Mouse (Mus musculus) kidney, adult 8-10 months (tissue): Measurements from ENCODE around the gene Gm29735.
"Not testable (repeated sequence)": the region's sequence is repeated elsewhere in the genome, so short reads cannot be mapped to it uniquely, and the experiment has no call there.

ENCODE experiments used
- DNase-seq, 2 experiments: peaks; one replicate each; pipeline ENCODE4 v3.0.0; 2022

Gm29735 gene

DNA sequence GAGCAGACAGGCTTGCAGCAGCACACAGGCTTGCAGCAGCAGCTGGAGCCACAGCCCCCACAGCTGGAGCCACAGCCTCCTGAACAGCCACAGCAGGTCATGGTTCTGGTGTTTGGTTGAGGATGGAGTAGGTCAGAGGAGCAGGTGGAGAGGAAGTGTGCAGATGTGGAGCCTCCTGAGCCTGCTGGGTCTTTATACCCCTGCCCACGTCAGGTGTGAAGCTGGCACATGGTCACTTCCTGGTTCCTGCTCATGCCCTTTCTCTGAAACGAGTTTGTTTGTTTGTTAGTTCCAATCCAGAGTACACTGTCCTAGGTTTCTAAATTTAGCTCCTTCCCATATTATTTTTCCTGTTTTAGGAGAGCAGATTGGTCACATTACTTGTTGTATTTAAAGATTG lies at the start of gene Gm29735:
Gene Gm29735 (minus strand): TSS at position 101 of the 400 bp plus-strand sequence.
- not testable (repeated sequence) for DNase-seq

DNA sequence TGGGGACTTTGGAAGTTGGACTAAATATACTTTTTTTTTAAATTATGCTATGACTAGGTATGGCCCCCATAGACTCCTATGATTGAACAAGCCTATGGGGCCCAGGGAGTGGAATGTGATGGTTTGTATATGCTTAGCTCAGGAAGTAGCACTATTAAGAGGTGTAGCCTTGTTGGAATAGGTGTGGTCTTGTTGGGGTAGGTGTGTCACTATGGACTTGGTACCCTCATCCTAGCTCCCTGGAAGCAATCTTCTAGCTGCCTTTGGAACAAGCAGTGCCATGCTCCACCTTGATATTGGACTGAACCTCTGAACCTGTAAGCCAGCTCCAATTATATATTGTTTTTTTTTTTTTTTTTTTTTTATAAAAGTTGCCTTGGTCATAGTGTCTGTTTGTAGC lies 48.6 kb upstream of the Gm29735 start:
- no peak for DNase-seq

DNA sequence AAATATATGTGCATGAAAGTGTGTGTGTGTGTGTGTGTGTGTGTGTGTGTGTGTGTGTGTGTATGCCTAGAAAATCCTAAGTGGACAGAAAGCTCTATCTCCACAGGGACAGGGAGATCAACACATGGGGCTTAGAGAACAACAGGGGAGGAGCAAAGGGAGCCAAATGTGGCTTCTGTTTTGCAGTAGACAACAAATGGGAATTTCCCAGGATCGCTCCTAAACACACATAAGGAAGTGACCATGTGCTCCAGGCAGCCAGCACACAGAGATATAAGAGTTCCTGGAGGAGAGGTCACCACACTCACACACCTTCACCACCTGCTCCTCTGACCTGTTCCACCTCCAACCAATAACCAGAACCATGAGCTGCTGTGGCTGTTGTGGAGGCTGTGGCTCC lies 44.2 kb upstream of the Gm29735 start, which contains the start of gene Krtap5-3:
Gene Krtap5-3 (plus strand): TSS at position 301 of the 400 bp plus-strand sequence.
- no peak for DNase-seq

DNA sequence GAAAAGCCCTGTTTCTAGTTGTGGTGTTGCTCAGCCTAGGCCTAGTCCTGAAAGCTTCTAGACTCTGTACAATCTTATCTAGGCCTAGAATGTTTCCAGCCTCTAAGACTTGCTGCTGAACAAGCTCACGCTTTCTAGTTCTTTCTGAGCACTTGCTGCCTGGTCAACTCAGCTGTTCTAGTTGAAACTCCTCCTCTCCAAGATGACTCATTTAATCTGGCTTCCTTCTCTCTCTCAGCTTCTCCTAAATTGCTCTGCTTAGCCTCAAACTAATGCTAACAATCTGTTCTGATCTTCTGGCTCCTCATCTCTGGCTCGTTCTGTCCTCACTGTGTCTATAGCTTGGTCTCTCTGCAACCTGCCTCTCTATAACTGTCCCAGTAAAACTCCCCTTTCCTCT lies 41.8 kb upstream of the Gm29735 start:
- no peak for DNase-seq

DNA sequence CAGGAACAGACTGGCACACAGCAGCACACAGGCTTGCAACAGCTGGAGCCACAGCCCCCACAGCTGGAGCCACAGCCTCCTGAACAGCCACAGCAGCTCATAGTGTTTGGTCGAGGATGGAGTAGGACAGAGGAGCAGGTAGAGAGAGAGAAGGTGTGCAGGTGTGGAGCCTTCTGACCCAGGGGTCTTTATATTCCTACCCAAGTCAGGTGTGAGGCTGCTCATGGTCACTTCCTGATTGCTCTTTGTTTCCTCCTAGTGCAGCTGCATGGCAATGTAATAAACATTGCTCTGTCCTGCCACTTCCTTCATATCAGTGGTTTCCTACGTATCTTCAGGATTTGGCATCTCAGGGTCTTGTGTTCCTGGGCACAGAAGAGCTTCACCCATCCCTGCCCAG lies 33.4 kb upstream of the Gm29735 start, which contains the start of gene Gm10153:
Gene Gm10153 (minus strand): TSS at position 101 of the 400 bp plus-strand sequence.
- DNase-seq: no peak

DNA sequence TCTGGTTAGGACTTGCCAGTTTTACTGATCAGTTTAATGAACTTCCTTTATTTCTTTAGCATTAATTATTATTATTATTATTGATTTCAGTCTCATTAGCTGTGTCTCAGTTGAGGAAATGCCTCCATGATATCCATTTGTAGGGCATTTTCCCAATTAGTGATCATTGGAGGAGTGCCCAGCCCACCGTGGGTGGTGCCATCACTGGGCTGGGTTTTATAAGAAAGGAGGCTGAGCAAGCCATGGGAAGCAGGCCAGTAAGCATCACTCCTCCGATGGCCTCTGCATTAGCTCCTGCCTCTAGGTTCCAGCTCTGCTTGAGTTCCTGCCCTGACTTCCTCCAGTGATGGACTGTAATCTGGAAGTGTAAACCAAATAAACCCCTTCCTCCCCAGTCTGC lies 31.2 kb upstream of the Gm29735 start:
- DNase-seq: no peak

DNA sequence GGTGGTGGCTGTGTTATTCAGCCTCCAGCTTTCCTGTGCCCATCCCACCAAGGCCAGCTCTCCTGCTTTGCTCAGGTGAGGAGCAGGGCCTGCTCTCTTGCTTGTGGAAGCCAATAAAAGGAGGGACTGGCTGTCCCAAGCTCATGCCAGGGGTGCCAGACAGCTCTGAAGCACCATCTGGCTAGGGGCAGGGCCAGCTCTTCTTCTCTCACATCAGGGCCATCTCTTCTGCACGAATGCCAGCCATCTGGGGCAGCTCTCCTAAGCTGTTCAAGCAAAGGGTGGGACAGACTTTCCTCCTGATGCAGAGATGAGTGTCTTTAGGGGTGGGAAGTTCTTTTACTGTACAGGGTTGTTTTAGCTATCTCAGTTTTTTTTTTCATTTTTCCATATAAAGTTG lies 24.1 kb upstream of the Gm29735 start:
- no peak for DNase-seq

DNA sequence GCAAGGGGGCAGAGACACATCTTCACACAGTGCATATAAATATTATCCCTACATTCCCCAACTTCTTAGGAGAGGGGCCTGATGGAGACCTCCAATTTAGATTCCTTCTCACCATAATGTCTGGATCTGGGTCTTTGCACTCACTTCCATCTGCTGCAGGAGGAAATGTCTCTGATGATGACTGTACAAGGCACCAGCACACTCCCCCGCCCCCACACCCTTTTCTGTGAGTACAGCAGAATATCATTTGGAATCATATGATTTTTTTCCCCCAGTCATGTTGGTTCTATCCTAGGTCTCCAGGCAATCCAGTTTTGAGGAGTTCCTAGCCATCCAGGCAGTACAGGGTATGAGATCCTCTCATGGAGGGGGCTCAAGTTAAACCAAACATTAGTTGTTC lies 21.8 kb upstream of the Gm29735 start:
- no peak for DNase-seq

DNA sequence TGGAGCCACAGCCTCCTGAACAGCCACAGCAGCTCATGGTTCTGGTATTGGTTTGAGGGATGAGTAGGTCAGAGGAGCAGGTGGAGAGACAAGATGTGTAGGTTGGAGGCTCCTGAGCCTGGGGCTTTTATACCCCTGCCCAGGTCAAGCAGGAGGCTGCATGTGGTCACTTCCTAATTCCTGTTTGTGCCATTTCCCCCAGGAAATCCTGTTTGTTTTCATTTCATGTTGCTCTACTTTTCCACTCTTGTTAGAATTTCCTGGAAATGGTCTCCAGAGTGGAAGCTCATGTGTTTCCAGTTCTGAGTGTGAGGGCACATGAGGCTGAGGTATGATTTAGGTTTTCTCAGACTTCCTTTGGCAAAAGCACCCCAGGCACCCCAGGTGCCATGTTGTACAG lies 19.0 kb upstream of the Gm29735 start, which contains the start of gene Krtap5-2:
Gene Krtap5-2 (minus strand): TSS at position 101 of the 400 bp plus-strand sequence.
- not testable (repeated sequence) for DNase-seq

DNA sequence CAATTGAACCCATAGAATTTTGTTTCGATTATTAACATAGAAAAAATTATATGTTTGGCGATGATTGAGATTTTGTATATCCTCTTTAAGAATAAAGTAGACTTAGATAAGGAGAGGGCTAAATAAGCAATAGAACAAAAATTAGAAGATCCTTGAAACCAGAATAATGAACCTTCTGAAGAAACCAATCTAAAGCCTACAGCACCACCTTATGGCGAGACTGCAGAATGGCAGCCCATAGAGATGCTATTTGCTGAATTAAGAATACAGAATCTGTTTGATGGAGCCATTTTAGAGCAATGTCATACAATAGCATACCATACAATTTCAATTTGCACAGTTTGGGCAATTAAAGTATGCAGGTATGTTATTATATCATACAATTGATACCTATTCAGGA lies 12.9 kb upstream of the Gm29735 start:
- DNase-seq: no peak

DNA sequence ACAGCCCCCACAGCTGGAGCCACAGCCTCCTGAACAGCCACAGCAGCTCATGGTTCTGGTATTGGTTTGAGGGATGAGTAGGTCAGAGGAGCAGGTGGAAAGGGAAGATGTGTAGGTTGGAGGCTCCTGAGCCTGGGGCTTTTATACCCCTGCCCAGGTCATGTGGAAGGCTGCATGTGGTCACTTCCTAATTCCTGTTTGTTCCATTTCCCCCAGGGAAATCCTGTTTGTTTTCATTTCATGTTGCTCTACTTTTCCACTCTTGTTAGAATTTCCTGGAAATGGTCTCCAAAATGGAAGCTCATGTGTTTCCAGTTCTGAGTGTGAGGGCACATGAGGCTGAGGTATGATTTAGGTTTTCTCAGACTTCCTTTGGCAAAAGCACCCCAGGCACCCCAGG lies 8.7 kb upstream of the Gm29735 start, which contains the start of gene Gm4553:
Gene Gm4553 (minus strand): TSS at position 101 of the 400 bp plus-strand sequence.
- not testable (repeated sequence) for DNase-seq

DNA sequence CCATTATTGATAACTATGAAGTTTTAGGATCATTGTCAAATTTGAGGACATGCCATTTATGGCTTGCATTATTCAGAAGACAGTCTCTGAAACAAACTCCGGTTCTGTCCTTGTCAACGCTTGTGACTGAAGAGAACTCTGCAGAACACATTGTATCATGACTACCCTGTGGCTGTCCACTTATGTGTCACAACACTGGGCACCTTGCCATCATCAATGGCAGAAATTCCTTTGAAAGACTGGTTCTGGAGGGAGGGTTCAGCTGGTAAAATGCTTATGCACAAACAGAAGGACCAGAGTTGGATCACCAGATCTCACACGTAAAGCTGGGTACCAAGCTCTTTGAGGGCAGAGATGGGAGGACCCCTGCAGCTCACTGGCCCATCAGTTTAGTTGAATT lies 2.5 kb upstream of the Gm29735 start:
- no peak for DNase-seq

DNA sequence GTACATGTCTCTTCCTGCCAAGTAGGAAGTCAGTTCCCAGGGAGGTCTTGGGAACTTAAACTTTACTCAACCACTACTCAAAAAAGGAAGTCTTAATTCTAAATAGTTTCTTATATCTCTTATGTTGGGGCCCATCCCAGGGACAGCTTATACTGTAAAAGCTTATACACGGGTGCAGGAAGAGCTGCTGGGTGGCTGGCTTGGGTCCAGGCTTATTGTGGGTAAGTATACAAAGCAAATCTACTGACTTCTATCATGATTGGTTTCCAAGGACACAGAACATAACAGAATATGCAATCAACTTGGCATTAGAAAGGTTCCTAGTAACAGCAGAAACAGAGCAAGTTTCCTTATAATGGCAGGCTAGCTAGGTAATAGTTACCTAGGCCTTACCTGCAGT lies 1.6 kb downstream of the Gm29735 start:
- DNase-seq: no peak

DNA sequence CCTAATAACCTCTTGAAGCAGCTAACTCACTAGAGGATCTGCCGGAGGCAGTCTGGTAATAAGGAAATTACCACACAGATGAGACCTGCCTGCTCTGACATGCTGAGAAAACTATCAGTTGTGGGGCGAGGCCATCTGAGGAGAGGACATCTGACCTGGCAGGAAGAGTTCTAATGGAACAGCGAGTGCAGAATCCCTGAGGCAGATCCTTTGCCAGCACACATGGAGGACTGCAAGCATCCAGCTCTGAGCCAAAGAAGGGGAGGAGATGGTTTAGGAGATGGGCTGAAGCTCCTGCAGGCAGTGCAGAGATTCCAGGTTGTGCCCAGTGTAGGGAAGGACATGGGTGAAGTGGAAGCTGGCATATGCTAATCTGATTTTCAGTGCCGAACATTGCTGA lies 4.7 kb downstream of the Gm29735 start:
- DNase-seq: no peak

DNA sequence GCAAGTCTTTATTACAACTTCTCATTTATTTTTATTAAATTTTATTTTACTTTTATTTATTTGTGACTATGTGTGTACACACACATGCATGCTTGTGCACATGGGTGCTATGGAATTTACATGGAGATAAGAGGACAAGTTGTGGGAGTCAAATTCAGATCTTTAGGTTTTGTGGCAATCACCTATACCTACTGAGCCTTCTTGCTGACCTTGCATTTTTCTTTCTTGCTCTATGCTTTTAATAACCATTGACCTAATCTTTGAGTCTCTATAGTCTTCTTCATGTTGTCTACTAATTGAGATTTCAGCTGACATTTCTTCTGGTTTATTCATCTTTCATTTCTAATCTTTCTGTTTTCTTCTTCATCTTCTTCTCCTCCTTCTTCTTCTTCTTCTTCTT lies 8.3 kb downstream of the Gm29735 start:
- DNase-seq: no peak

DNA sequence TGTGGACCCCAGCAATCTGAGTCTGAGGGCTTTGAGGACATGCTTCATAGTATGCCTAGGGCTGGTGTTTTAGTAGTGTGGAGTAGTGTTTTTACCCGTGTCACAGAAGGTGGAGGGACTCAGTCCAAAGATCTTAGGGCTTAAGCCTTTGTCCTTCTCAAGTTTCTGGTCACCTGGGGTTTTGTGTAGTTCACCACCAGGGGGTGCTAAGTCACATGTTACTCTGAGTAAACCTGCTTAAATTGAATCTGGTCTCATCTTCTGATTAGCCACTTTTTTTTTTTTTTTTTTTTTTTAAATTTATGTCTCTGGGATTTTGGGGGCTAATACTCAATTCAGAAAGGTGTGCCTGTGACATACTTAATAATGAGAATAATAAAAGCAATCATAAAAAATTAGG lies 10.9 kb downstream of the Gm29735 start:
- peak; percentile 32 to 63 for DNase-seq

DNA sequence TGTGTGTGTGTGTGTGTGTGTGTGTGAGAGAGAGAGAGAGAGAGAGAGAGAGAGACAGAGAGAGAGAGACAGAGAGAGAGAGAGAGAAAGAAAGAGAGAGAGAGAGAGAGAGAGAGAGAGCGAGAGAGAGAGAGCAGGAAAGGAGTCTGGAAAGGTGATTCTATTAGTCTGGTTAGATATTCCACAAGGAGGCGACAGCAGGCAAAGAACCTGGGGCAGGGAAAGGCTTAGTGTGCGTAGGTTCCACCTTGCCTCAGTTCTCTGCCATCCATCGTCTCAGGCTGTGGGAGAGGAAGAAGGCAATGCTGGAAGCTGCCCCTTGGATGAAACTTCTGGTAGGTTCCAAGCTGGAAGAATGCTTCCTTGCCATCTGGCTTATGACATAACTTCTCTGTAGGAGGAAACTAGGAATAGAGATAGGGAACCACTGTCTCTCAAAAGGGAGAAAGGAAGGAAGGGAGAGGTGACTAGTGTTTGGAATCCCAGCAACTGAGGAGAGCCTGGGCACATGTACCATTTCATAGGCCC lies 11.4 kb downstream of the Gm29735 start:
- DNase-seq: no peak

DNA sequence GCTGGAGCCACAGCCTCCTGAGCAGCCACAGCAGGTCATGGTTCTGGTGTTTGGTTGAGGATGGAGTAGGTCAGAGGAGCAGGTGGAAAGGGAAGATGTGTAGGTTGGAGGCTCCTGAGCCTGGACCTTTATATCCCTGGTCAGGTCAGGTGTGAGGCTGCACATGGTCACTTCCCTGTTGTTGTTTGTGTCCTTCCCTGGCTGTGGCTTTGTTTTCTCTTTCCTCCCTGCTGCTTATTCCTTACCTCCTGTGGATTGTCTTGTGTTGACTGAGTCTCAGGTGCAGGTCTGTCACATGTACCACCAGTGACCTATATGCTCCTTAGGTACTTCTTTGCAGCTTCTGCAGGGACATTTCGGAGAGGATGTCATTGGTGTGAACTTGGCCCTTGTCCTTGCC lies 12.4 kb downstream of the Gm29735 start, which contains the start of gene Gm45337:
Gene Gm45337 (minus strand): TSS at position 101 of the 400 bp plus-strand sequence.
- DNase-seq: no peak

DNA sequence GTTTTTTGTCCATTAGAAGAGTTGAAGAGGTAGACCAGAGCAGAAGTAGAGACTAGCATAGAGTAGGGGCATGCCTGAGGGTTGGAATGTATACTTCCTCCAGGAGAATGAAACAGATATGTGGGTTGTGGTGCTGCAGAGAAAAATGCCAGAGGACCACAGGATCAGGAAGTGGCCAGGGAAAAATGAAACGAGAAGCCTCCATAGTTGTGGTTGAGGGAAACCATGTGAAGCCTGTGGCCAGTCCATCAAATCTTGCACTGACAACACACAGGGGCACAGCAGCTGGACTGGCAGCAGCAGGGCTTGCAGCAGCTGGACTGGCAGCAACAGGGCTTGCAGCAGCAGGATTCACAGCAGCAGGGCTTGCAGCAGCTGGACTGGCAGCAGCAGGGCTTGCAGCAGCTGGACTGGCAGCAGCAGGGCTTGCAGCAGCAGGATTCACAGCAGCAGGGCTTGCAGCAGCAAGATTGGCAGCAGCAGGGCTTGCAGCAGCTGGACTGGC lies 13.4 kb downstream of the Gm29735 start:
- not testable (repeated sequence) for DNase-seq

DNA sequence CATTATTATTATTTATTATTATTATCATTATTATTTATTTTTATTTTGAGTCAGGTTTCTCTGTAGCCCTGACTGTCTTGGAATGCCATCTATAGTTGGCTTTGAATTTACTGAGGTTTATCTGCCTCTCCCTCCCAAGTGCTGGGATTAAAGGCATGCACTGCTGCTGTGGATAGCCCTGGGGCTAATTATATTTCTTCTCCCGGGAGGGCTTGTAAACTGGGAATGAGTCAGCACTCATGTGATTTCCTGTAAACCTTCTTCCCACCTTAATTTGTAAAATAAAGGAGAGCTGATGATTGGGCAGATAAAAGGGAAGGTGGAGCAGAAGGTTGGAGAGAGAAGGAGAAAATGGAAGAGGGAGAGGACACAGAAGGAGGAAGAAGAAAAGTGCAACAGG lies 16.2 kb downstream of the Gm29735 start:
- DNase-seq: no peak

DNA sequence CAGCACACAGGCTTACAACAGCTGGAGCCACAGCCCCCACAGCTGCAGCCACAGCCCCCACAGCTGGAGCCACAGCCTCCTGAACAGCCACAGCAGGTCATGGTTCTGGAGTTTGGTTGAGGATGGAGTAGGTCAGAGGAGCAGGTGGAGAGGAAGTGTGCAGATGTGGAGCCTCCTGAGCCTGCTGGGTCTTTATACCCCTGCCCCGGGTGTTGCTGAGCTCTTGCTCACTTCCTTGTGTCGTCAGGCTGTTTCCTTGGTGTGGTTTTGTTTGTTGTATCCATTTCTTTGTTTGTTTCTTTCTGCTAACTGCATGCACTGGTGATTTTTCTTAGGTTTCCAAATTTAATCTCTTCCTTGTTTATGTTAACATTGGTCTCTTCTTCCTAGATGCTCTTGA lies 21.0 kb downstream of the Gm29735 start, which contains the start of gene Gm39115:
Gene Gm39115 (minus strand): TSS at position 101 of the 400 bp plus-strand sequence.
- DNase-seq: not testable (repeated sequence)

DNA sequence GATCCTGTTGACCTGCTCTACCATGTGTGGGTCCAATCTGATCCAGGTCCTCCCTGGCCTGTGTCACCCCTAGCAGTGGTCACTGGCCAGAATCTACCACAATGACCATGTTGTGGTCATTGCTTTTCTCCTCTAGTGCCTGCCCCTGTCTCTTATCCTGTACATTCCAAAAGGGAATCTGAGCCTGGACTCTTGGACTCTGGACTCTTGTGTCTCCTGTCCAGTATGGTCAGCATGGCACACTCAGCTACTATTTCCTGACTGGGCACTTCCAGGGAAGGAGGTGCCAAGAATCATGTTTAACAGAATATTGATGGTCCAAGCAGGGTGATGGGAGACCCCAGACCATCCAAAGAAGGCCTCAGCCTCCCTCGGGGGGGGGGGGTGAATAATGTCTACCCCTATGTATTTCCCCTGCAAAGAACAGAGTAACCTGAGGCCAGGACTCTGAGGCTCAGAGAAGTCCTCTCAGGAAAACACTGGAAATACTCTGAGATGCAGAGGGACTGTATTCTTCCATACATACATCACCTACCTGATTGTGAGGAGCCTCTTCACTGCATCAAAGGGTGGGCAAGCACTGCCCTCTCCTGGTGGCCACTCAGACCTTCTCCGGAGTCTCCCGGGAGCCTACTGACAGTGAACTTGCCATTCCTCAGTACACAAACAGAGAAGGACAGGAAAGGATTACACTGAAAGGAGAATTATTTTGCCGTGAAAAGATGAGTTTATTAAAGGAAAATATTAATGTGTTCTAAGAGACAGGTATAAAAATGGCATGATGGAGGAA lies 22.5 kb downstream of the Gm29735 start:
- DNase-seq: peak; percentile 62 to 70

DNA sequence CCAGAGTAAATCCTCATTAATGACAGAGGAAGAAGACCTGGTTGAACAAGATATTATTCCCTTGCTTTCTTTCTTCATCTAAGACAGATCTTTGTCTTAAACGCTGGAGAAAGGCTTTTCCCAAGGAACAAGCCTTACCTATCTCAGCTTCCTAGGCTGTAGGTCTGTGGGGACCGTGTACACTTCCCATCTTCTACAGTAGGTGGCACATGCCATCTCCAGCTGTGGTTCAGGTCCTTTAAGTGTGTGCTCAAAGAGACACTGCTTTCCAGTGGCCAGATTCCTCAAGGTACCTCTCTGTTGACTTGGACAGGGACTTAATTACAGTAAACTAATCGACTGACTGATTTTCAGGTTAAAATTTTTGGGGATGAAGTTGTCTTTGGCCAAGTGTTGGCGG lies 28.1 kb downstream of the Gm29735 start:
- DNase-seq: no peak

DNA sequence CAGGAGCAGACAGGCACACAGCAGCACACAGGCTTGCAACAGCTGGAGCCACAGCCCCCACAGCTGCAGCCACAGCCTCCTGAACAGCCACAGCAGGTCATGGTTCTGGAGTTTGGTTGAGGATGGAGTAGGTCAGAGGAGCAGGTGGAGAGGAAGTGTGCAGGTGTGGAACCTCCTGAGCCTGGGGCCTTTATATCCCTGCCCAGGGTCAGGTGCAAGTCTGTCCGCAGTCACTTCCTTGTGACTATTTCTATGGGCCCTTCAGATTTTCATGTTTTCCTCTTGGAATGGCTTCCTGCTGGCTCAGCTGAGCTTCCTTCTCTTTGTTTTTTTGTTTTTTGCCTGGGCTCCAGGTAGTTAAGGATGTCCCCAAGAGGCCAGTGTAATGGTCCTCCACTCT lies 36.3 kb downstream of the Gm29735 start, which contains the start of gene Gm45618:
Gene Gm45618 (minus strand): TSS at position 101 of the 400 bp plus-strand sequence.
- DNase-seq: not testable (repeated sequence)
